Mouse (Mus musculus): ENCODE measurements around the gene Abcc1.

GRCm38 (mm10) chr16:14365457-14365856 lies 4.1 kb downstream of the Abcc1 start:
- TF ChIP-seq POLR2A (IDR thresholded peaks at IDR 0.05; ENCODE audit: insufficient read depth, low read depth, low read length), result no peak
- TF ChIP-seq CTCF (IDR thresholded peaks at IDR 0.05; ENCODE audit: insufficient read depth, low read depth, low read length), result no peak
